Mouse (Mus musculus): ENCODE results near the gene Zfp36l2.

DNA sequence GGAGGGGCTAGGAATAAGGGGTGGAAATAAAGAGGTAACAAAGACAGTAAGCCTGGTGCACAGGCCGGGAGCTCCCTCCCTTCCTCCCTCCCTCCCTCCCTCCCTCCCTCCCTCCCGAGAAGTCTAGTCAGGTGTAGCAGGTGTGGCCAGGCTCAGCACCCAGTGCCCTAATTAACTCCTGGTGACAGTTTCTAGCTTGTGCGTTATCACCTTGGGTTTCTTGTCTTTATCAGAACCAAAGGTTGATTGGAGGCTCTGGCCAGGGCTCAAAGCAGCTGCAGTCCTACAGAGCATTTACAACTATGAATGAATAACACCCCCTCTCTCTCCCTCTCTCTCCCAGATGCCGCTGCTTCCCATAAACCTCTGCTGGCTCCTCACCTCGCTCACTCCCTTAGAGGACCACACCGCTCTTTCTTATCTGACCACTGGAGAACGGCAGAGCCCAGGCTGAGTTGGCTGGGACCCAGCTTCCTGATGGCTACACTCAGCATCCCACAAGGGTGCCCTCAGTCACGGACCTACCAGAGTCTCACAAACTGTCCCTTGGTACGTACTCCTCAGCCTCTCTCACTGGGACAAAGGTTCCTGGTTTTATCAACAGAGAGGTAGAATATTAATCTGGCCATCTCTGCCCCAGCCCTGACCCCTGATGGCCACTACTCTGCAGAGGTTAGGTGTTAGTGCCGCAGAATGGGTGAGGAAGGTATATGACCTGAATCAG, 50.9 kb downstream of the Zfp36l2 start:
- TF ChIP-seq UBTF (IDR thresholded peaks at IDR 0.05; ENCODE audit: borderline replicate concordance, insufficient read depth, low read depth, low read length) = no peak
- TF ChIP-seq CTCF (IDR thresholded peaks at IDR 0.05 in 2 of 3, conservative IDR thresholded peaks at IDR 0.05 in 1 of 3; ENCODE audit: control insufficient read depth in 1 of 3, insufficient read depth in 1 of 3, low read depth in 2 of 3, low read length in 3 of 3, poor library complexity in 1 of 3, severe bottlenecking in 1 of 3) = no peak
- TF ChIP-seq ZMIZ1 (IDR thresholded peaks at IDR 0.05; ENCODE audit: low read depth, low read length) = no peak
- TF ChIP-seq CHD1 (IDR thresholded peaks at IDR 0.05; ENCODE audit: low read depth, low read length) = no peak
- TF ChIP-seq POLR2A (IDR thresholded peaks at IDR 0.05; ENCODE audit: control insufficient read depth in 1 of 2, insufficient read depth in 1 of 2, low read depth in 1 of 2, low read length in 2 of 2, poor library complexity in 1 of 2) = no peak
- TF ChIP-seq EP300 (IDR thresholded peaks at IDR 0.05; ENCODE audit: low read depth in 1 of 2, low read length in 2 of 2) = peak; percentile 46 to 61
